Mouse (Mus musculus) forebrain, postnatal 0 days (tissue): ENCODE data around the gene Ssh2. TPM values are rescaled to one million over a fixed set of nuclear protein-coding genes. Genes with fewer than 3 reads are reported as not detected.

Source experiments
- ATAC-seq: fragments of 200-750 bp; cut with Nextera tagmentation; 2 replicates; pipeline ENCODE4 v1.8.0; 2017; ENCODE audit warnings: mild to moderate bottlenecking, moderate library complexity
- DNase-seq: peaks from one replicate; pipeline ENCODE4 v3.0.0-alpha.2; 2015
- H3K27ac ChIP-seq: fragments of 300-500 bp; sonication (generic); 2 replicates; pipeline ENCODE4 v1.5.1; 2014; ENCODE audit warnings: low read depth, mild to moderate bottlenecking, antibody characterized with exemption, low read length, moderate library complexity, mixed read lengths
- H3K27me3 ChIP-seq: fragments of 300-500 bp; sonication (generic); 2 replicates; pipeline ENCODE4 v1.6.1; 2014; ENCODE audit warnings: mild to moderate bottlenecking, low read length, mixed read lengths; ENCODE audit not compliant: insufficient read depth
- H3K36me3 ChIP-seq: fragments of 300-500 bp; sonication (generic); 2 replicates; pipeline ENCODE4 v1.6.1; 2014; ENCODE audit warnings: mild to moderate bottlenecking, moderate library complexity; ENCODE audit not compliant: insufficient read depth
- H3K4me1 ChIP-seq: fragments of 300-500 bp; sonication (generic); 2 replicates; pipeline ENCODE4 v1.6.1; 2014; ENCODE audit warnings: antibody characterized with exemption; ENCODE audit not compliant: insufficient read depth
- H3K4me2 ChIP-seq: fragments of 300-500 bp; sonication (generic); 2 replicates; pipeline ENCODE4 v1.6.1; 2014; ENCODE audit warnings: low read depth, mild to moderate bottlenecking, moderate library complexity
- H3K4me3 ChIP-seq: fragments of 300-500 bp; sonication (generic); 2 replicates; pipeline ENCODE4 v1.5.1; 2014; ENCODE audit warnings: low read depth, low read length, mixed read lengths
- H3K9ac ChIP-seq: fragments of 300-500 bp; sonication (generic); 2 replicates; pipeline ENCODE4 v1.6.1; 2014; ENCODE audit warnings: mild to moderate bottlenecking
- H3K9me3 ChIP-seq: fragments of 300-500 bp; sonication (generic); 2 replicates; pipeline ENCODE4 v1.6.1; 2016; ENCODE audit warnings: low read length
- CTCF ChIP-seq: sonication (generic); IDR thresholded peaks from 2 replicates; pipeline ENCODE4 v1.5.1; 2016; ENCODE audit warnings: antibody characterized with exemption, control low read depth, low read depth
- WGBS: fragments of 180-500 bp; shearing (Covaris S2); extraction: QIAGEN DNeasy Blood & Tissue Kit; methylation state at CpG from one replicate; pipeline ENCODE4 v1.1.7; 2014; 5-methylcytosine and 5-hydroxymethylcytosine counted together
- polyA plus RNA-seq: library from polyadenylated mRNA; unstranded; fragments of >200 nt; fragmentation: Nextera tagmentation; extraction: Ambion mirVana; gene quantifications from 2 replicates; pipeline ENCODE4 v1.2.1, GENCODE M21; 2015
- total RNA-seq: library from RNA; depleted of rRNA; stranded (reverse); fragments of >200 nt; gene quantifications from 2 replicates; pipeline ENCODE4 v1.2.3, GENCODE M21; 2014; rRNA removed

Gene Ssh2
- total RNA-seq, result 28.9 and 40.2 TPM in 2 replicates
- polyA plus RNA-seq, result 8.2 and 12.7 TPM in 2 replicates

GRCm38 (mm10) chr11:77215951-77216760, at the start of gene Ssh2:
Gene Ssh2 (plus strand): TSS chr11:77216287.
- H3K27me3 ChIP-seq, result no peaks in the 10 kb centered on the region
- ATAC-seq, result peak; percentile 93
- peak; percentile 96 for DNase-seq
- H3K4me3 ChIP-seq, result peak within 1 kb of the TSS; percentile 84
- H3K4me2 ChIP-seq, result peak within 1 kb of the TSS; percentile 61
- H3K36me3 ChIP-seq, result no peaks in the 10 kb centered on the region
- peaks cover 24% of the 10 kb centered on the region for H3K4me1 ChIP-seq
- peak within 1 kb of the TSS; percentile 99 for H3K27ac ChIP-seq
- H3K9ac ChIP-seq, result peak within 1 kb of the TSS; percentile 98
- WGBS, result under 1% methylated on average over 73 of the region's 82 CpGs
- TF ChIP-seq CTCF, result no peak
- H3K9me3 ChIP-seq, result no peaks in the 10 kb centered on the region

DNA sequence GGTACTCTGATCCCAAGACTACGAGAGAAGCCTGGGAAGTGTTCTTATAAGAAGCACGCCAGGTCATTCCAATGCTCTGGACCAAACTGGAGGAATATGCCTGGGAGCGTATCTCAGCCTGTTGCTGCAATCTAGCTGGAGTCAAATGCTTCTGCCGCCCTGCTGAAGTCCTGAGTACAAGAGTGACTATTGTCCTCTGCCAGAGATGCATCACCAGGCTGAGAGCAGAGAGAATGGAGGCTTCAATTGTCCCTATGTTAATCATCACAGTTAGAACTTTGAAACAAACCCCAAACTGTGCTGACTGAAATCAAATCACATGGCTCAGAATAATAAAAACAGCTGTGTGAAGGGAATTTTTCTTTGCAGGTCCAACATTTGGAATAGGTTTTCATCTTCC, 42.4 kb upstream of the Ssh2 start:
- no peak for TF ChIP-seq CTCF
- H3K27me3 ChIP-seq, result no peaks in the 10 kb centered on the region

DNA sequence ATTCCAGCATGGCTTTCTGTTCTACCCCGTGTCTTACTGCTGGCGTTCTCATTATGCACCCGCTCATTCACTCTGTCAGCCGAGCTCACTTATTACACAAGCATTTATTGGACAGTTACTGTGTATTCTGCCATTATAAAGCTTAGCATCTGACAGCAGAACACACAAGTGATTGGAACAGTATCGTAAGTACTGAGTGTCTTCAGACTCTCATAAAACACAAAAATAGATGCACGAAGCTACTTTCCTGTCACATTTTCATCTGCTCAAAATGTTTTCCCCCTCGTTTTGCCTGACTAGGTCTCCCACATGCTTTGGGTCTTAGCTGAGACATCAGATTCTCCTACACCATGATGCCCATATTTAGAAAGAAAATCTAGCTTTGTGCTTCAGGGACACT, 41.6 kb upstream of the Ssh2 start:
- no peaks in the 10 kb centered on the region for H3K9me3 ChIP-seq
- no peaks in the 10 kb centered on the region for H3K4me1 ChIP-seq
- no peak overlapping the region for H3K9ac ChIP-seq
- no peaks in the 10 kb centered on the region for H3K27me3 ChIP-seq
- ATAC-seq (no peak), DNase-seq (no peak)
- no peak overlapping the region for H3K4me2 ChIP-seq
- 39% methylated on average over 7 of the region's 7 CpGs for WGBS
- no peaks in the 10 kb centered on the region for H3K36me3 ChIP-seq
- H3K4me3 ChIP-seq, result no peak overlapping the region
- no peak overlapping the region for H3K27ac ChIP-seq
- no peak for TF ChIP-seq CTCF

More for the DNA sequence above, 42.4 kb upstream of the Ssh2 start:
- Histone ChIP-seq H3K27ac (no peak overlapping the region), H3K9ac (no peak overlapping the region), H3K4me2 (no peak overlapping the region), H3K36me3 (no peaks in the 10 kb centered on the region), H3K9me3 (no peaks in the 10 kb centered on the region), H3K4me1 (no peaks in the 10 kb centered on the region), H3K4me3 (no peak overlapping the region)
- WGBS, result 60% methylated on average over 4 of the region's 4 CpGs
- DNase-seq (no peak), ATAC-seq (no peak)

DNA sequence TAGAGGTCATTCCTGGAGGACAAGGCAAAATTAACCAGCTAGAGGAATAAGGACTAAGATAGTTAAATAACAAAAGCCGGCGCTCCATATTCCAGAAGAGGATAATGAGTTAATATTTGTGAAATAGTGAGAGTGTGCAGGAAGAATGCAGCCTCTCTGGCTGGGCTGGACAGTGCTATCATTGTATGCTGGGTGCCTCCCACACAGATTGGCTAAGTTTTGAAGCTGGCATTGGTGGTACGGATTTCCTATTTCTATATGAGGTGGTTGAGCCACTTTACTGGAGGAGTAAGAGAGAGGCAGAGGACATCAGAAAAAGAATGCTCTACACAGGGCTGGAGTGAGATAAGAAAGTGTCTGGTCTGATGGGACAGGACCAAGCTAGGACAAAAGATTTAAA, 36.3 kb upstream of the Ssh2 start:
- no peak for TF ChIP-seq CTCF
- DNase-seq (no peak), ATAC-seq (no peak)
- Histone ChIP-seq H3K4me3 (no peak overlapping the region), H3K36me3 (no peaks in the 10 kb centered on the region), H3K9me3 (no peaks in the 10 kb centered on the region), H3K4me1 (peaks cover 7% of the 10 kb centered on the region), H3K27me3 (no peaks in the 10 kb centered on the region), H3K27ac (no peak overlapping the region), H3K4me2 (no peak overlapping the region), H3K9ac (no peak overlapping the region)
- WGBS, result 88% methylated on average over 3 of the region's 3 CpGs

GRCm38 (mm10) chr11:77180886-77181285, 35.2 kb upstream of the Ssh2 start:
- Histone ChIP-seq H3K9me3 (no peaks in the 10 kb centered on the region), H3K36me3 (no peaks in the 10 kb centered on the region), H3K27ac (no peak overlapping the region), H3K4me1 (peaks cover 7% of the 10 kb centered on the region), H3K27me3 (no peaks in the 10 kb centered on the region), H3K4me2 (no peak overlapping the region), H3K4me3 (no peak overlapping the region), H3K9ac (no peak overlapping the region)
- 17% methylated on average over 4 of the region's 4 CpGs for WGBS
- no peak for TF ChIP-seq CTCF
- ATAC-seq (peak; percentile 56; the same call in 1 of the 2 replicates), DNase-seq (peak; percentile 81)

DNA sequence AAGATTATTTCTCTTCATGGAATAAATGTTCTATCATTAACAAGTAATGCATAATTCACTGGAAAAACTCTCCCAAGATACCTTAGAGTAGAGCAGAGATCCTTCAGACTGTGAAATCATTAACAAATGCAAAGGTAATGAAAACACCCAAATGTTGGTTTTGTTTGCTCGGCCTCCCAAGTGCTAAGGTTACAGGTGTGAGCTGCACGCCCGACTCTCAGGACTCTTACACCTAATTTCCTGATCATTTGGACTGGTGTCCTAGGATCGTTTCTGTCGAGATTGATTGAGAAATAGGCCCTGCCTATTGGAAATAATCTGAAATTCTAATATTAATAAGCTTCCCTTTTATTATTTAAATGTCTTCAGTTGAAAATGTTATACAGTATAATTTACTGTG, 34.6 kb upstream of the Ssh2 start:
- Histone ChIP-seq H3K9me3 (no peaks in the 10 kb centered on the region), H3K4me1 (peaks cover 7% of the 10 kb centered on the region), H3K9ac (no peak overlapping the region), H3K27me3 (no peaks in the 10 kb centered on the region), H3K27ac (no peak overlapping the region), H3K4me2 (no peak overlapping the region), H3K4me3 (no peak overlapping the region), H3K36me3 (no peaks in the 10 kb centered on the region)
- WGBS, result 60% methylated on average over 5 of the region's 5 CpGs
- ATAC-seq (no peak), DNase-seq (no peak)
- no peak for TF ChIP-seq CTCF

DNA sequence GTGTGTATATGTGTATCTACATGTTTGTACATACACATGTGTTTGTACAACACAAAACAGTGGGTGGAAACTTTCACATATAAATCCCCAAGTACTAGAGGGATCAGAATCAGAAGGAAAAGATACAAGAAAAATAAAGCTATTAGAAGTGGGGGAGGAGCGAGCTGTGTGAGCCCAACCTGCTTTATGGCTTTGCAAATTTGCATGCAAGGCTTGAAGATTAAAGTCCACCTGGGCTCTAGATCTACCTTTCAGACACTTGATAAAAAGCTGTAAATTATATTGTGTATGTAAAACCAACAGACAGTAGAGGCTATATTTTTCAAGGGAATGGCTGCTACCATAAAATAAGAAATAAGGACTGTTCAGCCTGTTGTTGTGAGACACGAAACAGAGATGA, 34.0 kb upstream of the Ssh2 start:
- no peaks in the 10 kb centered on the region for H3K27me3 ChIP-seq
- H3K27ac ChIP-seq, result no peak overlapping the region
- ATAC-seq (no peak), DNase-seq (no peak)
- H3K36me3 ChIP-seq, result no peaks in the 10 kb centered on the region
- no peak for TF ChIP-seq CTCF
- H3K9me3 ChIP-seq, result no peaks in the 10 kb centered on the region
- H3K4me1 ChIP-seq, result peaks cover 7% of the 10 kb centered on the region
- no peak overlapping the region for H3K4me3 ChIP-seq
- 69% methylated on average over 2 of the region's 2 CpGs for WGBS
- no peak overlapping the region for H3K9ac ChIP-seq
- H3K4me2 ChIP-seq, result no peak overlapping the region
